Comparison of ENCODE assay signal across 21 mouse cellular contexts in the genomic region with DNA sequence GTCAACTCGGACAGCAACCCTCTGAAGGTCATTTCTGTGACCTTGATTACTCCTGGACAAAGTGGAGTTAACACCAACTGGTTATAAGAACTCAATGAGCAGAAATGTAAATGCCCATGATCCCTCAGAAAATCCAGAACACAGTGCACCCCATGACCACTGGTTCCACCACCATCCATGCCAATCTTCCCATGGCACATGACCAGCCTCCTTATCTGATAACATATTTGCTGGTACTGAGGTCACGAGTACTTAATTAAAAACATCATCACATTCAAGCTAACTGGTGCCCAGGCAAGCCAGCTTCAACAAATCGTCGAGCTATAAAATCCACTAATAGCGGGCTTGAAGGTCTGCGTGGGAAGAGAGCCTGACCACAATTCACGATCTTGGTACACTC. TPM values are rescaled to one million over a fixed set of nuclear protein-coding genes. Genes with fewer than 3 reads are reported as not detected.
DNase-seq lines count a peak whose midpoint lies in the region; ATAC-seq and TF ChIP-seq lines count a peak whose summit lies in the region.
"Had no signal": no experiment of that assay in that cellular context is flagged by ENCODE, and none has a peak within 500 bp of the region (broad histone marks: within the 10 kb centered on the region; RNA-seq: fewer than 3 reads in every experiment).

No protein-coding gene starts in this region.

- TF ChIP-seq CTCF in heart, postnatal 0 days (IDR thresholded peaks at IDR 0.05; ENCODE audit: low read depth), result no peak
- no peak for TF ChIP-seq CTCF in kidney, postnatal 0 days (IDR thresholded peaks at IDR 0.05; ENCODE audit: low read depth)

- no peak for TF ChIP-seq EP300 in heart, postnatal 0 days (IDR thresholded peaks at IDR 0.05; ENCODE audit: low read depth)

- no peak overlapping the region for H3K4me2 ChIP-seq in heart, postnatal 0 days (ENCODE audit: low read depth, low read length)
- no peak overlapping the region for H3K4me2 ChIP-seq in kidney, postnatal 0 days (ENCODE audit: low read length)
- no peak overlapping the region for H3K4me2 ChIP-seq in kidney, embryonic 15.5 days
- H3K4me2 ChIP-seq: forebrain, embryonic 15.5 days; hindbrain, embryonic 14.5 days; midbrain, embryonic 11.5 days had no signal

- no peak overlapping the region for H3K4me3 ChIP-seq in heart, embryonic 10.5 days
- no peak overlapping the region for H3K4me3 ChIP-seq in heart, postnatal 0 days (ENCODE audit: low read depth, low read length)
- H3K4me3 ChIP-seq in kidney, postnatal 0 days (replicated peaks; ENCODE audit: low read depth, low read length), result no peak overlapping the region
- H3K4me3 ChIP-seq in kidney, embryonic 15.5 days (replicated peaks), result no peak overlapping the region
- H3K4me3 ChIP-seq: embryonic facial prominence, embryonic 10.5 days; forebrain, embryonic 15.5 days; left cerebral cortex, adult 2 months had no signal

- H3K27me3 ChIP-seq in heart, embryonic 10.5 days (ENCODE audit: insufficient read depth, poor library complexity, severe bottlenecking), result no peaks in the 10 kb centered on the region
- no peaks in the 10 kb centered on the region for H3K27me3 ChIP-seq in heart, postnatal 0 days (ENCODE audit: control insufficient read depth, insufficient read depth, low read length)
- no peaks in the 10 kb centered on the region for H3K27me3 ChIP-seq in kidney, postnatal 0 days (ENCODE audit: insufficient read depth, low read length)
- H3K27me3 ChIP-seq in kidney, embryonic 15.5 days, result no peaks in the 10 kb centered on the region
- H3K27me3 ChIP-seq: forebrain, embryonic 15.5 days had no signal

- H3K9me3 ChIP-seq in heart, embryonic 10.5 days, result no peaks in the 10 kb centered on the region
- H3K9me3 ChIP-seq in heart, postnatal 0 days (replicated peaks; ENCODE audit: control insufficient read depth, low read length), result no peaks in the 10 kb centered on the region
- no peaks in the 10 kb centered on the region for H3K9me3 ChIP-seq in kidney, postnatal 0 days (replicated peaks; ENCODE audit: low read length)
- no peaks in the 10 kb centered on the region for H3K9me3 ChIP-seq in kidney, embryonic 15.5 days (replicated peaks)
- H3K9me3 ChIP-seq: embryonic facial prominence, embryonic 10.5 days; forebrain, embryonic 15.5 days had no signal

- no peak for ATAC-seq in heart, postnatal 0 days (ENCODE audit: insufficient read depth, low read depth)
- no peak for ATAC-seq in kidney, postnatal 0 days (replicated peaks; ENCODE audit: low FRiP score, low read depth)
- ATAC-seq in kidney, embryonic 15.5 days (replicated peaks; ENCODE audit: low FRiP score), result no peak
- ATAC-seq: forebrain, embryonic 15.5 days; inflammation-experienced regulatory T-cells, adult 6 months had no signal

- DNase-seq in heart, embryonic 10.5 days (ENCODE audit: low spot score), result no peak
- DNase-seq in heart, adult 9 months (ENCODE audit: low spot score in 2 of 2), result no peak
- no peak for DNase-seq in heart, postnatal 0 days (ENCODE audit: low spot score)
- no peak for DNase-seq in heart, adult 8-10 months (ENCODE audit: low spot score)
- no peak for DNase-seq in kidney, postnatal 0 days (ENCODE audit: low spot score)
- DNase-seq in kidney, postnatal 25 days, result peak; percentile 52 to 70
- DNase-seq in adrenal gland, adult 2 months, result no peak
- DNase-seq: cerebellum, adult 11-12 months; cerebellum, postnatal 10 days; layer of hippocampus, adult 9-11 months; lung, adult 2 months; lung, postnatal 14 days; thymus, adult 2 months had no signal

- 0 out of 2 replicates have a peak overlapping the region, but pooled peaks have one; percentile 74 for H3K27ac ChIP-seq in heart, embryonic 10.5 days
- peak overlapping the region; percentile 80 for H3K27ac ChIP-seq in heart, postnatal 0 days (ENCODE audit: low read depth)
- H3K27ac ChIP-seq in kidney, postnatal 0 days, result peak overlapping the region; percentile 67; the same call in 1 of the 2 replicates
- no peak overlapping the region for H3K27ac ChIP-seq in kidney, embryonic 15.5 days
- H3K27ac ChIP-seq: embryonic facial prominence, embryonic 10.5 days; forebrain, embryonic 15.5 days; hindbrain, embryonic 14.5 days; left cerebral cortex, adult 2 months; stomach, postnatal 0 days had no signal

- 0 out of 2 replicates have a peak, but pooled peaks cover 5% of the 10 kb centered on the region for H3K36me3 ChIP-seq in heart, embryonic 10.5 days
- no peaks in the 10 kb centered on the region for H3K36me3 ChIP-seq in heart, postnatal 0 days (replicated peaks; ENCODE audit: control insufficient read depth, insufficient read depth, low read length)
- H3K36me3 ChIP-seq in kidney, postnatal 0 days (ENCODE audit: insufficient read depth, low read length), result no peaks in the 10 kb centered on the region
- no peaks in the 10 kb centered on the region for H3K36me3 ChIP-seq in kidney, embryonic 15.5 days
- H3K36me3 ChIP-seq: embryonic facial prominence, embryonic 10.5 days; forebrain, embryonic 15.5 days had no signal

- peaks cover 40% of the 10 kb centered on the region for H3K4me1 ChIP-seq in heart, embryonic 10.5 days
- H3K4me1 ChIP-seq in heart, postnatal 0 days (ENCODE audit: control insufficient read depth, insufficient read depth), result peaks cover 51% of the 10 kb centered on the region
- 0 out of 2 replicates have a peak, but pooled peaks cover 14% of the 10 kb centered on the region for H3K4me1 ChIP-seq in kidney, postnatal 0 days (replicated peaks; ENCODE audit: insufficient read depth, low read length)
- peaks cover 39% of the 10 kb centered on the region for H3K4me1 ChIP-seq in kidney, embryonic 15.5 days

- 80% methylated on average over 7 of the region's 7 CpGs for WGBS in heart, embryonic 10.5 days
- WGBS in heart, postnatal 0 days, result 49% methylated on average over 7 of the region's 7 CpGs
- 65% methylated on average over 7 of the region's 7 CpGs for WGBS in kidney, postnatal 0 days
- 70% methylated on average over 7 of the region's 7 CpGs for WGBS in kidney, embryonic 15.5 days

- no peak overlapping the region for H3K9ac ChIP-seq in heart, postnatal 0 days (replicated peaks; ENCODE audit: low read depth, low read length)
- no peak overlapping the region for H3K9ac ChIP-seq in kidney, postnatal 0 days (ENCODE audit: low read depth, low read length)
- H3K9ac ChIP-seq in kidney, embryonic 15.5 days, result no peak overlapping the region
- H3K9ac ChIP-seq: forebrain, embryonic 15.5 days; hindbrain, embryonic 14.5 days had no signal

RNA-seq across cellular contexts. Expression of a gene that starts 10.0 kb away (rescaled TPM):
- polyA plus RNA-seq in heart, embryonic 10.5 days (2016; fragmentation: Nextera tagmentation; extraction: Ambion mirVana), result 81.9 and 82.4 TPM in 2 replicates
- total RNA-seq in heart, postnatal 0 days (2014; rRNA removed; ENCODE audit: low replicate concordance), result 65.0 and 78.0 TPM in 2 replicates
- 53.0 and 63.3 TPM in 2 replicates for polyA plus RNA-seq in heart, postnatal 0 days (2015; fragmentation: Nextera tagmentation; extraction: Ambion mirVana)
- 100 to 1,000 TPM; 209 to 267 (median 247) TPM for total RNA-seq in heart, adult 8-10 months (2022)
- polyA plus RNA-seq in kidney, postnatal 0 days (2015; fragmentation: Nextera tagmentation; extraction: Ambion mirVana), result 61.3 and 68.5 TPM in 2 replicates
- polyA plus RNA-seq in kidney, embryonic 15.5 days (2015; fragmentation: Nextera tagmentation; extraction: Ambion mirVana), result 74.6 and 76.4 TPM in 2 replicates
- 100 to 1,000 TPM in 1 of 2 experiments, 10 to 100 TPM in 1; 76.7 to 111 TPM for total RNA-seq in adrenal gland, adult 2 months (2021)
- polyA plus RNA-seq in adrenal gland, adult 2 months (2012; rRNA removed), result 25.3 and 28.9 TPM in 2 replicates

RNA-seq across cellular contexts. Expression of a gene that starts 56.3 kb away (rescaled TPM):
- polyA plus RNA-seq in heart, embryonic 10.5 days (2016; fragmentation: Nextera tagmentation; extraction: Ambion mirVana), result 23.9 and 24.6 TPM in 2 replicates
- total RNA-seq in heart, postnatal 0 days (2014; rRNA removed; ENCODE audit: low replicate concordance), result 5.8 and 10.7 TPM in 2 replicates
- polyA plus RNA-seq in heart, postnatal 0 days (2015; fragmentation: Nextera tagmentation; extraction: Ambion mirVana), result 23.2 and 25.7 TPM in 2 replicates
- 10 to 100 TPM; 51.7 to 73.3 (median 59.8) TPM for total RNA-seq in heart, adult 8-10 months (2022)
- 16.6 and 19.0 TPM in 2 replicates for polyA plus RNA-seq in kidney, postnatal 0 days (2015; fragmentation: Nextera tagmentation; extraction: Ambion mirVana)
- 25.3 and 28.7 TPM in 2 replicates for polyA plus RNA-seq in kidney, embryonic 15.5 days (2015; fragmentation: Nextera tagmentation; extraction: Ambion mirVana)
- 10 to 100 TPM in 1 of 2 experiments, 1 to 10 TPM in 1; 7.4 to 13.6 TPM for total RNA-seq in adrenal gland, adult 2 months (2021)
- polyA plus RNA-seq in adrenal gland, adult 2 months (2012; rRNA removed), result 4.5 and 4.7 TPM in 2 replicates

Comparison
In these comparisons a context has a peak if more than half of its experiments do, and no peak if none do; other contexts are left out.
1. DNase-seq: peak in kidney, postnatal 25 days (2 of 2); none in heart, embryonic 10.5 days (single experiment), heart, adult 9 months (0 of 2), heart, postnatal 0 days (single experiment), heart, adult 8-10 months (single experiment), kidney, postnatal 0 days (single experiment) and adrenal gland, adult 2 months (single experiment).